Mouse (Mus musculus): ENCODE measurements around the gene Gm21988.

GRCm38 (mm10) chr11:70226602-70226890 lies 13.1 kb downstream of the Gm21988 start:
- TF ChIP-seq CTCF (IDR thresholded peaks at IDR 0.05; ENCODE audit: low read depth, low read length) (no peak), POLR2A (IDR thresholded peaks at IDR 0.05; ENCODE audit: borderline replicate concordance, low read depth, low read length) (no peak)

Data from bone marrow macrophage, adult 2 months (primary cell).